Mouse (Mus musculus): ENCODE results near the gene Sult2b1.

DNA sequence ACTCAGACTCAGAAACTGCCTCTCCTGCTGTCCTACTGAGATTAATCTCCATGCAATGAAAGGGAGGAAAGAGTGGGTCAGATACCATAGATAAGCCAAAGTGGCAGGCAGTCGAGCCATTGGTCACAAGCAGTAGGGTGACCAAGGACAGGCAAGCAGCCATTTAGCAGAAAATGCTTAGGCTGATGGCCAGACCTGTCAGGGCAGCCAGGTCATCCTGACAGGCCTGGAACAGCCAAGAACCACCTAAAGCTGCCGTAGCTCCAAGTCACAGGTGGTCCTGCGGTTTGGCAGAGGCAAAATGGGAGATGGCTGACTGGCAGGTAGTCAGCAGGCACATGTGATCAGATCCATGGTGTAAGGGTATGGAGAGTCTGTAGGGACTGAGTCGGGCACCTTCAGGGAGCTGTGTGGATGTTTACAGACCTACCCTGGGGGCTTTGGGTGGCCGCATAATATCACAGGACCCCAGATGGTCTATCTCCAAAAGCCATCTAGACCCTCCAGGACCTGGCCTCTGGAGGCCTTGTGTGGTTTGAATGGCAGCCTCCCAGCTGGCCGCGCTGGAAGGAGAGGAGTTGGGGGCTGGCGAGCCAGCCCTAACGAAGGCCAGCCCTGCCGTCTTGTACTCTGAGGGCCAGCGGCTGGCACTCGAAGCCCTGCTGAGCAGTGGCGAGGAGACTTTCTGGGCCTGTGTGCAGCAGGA, 62.7 kb downstream of the Sult2b1 start:
- no peak for TF ChIP-seq CTCF (IDR thresholded peaks at IDR 0.05; ENCODE audit: borderline replicate concordance, extremely low read depth, insufficient read depth, insufficient read length)
- TF ChIP-seq POLR2A (IDR thresholded peaks at IDR 0.05; ENCODE audit: borderline replicate concordance, extremely low read depth, insufficient read depth, insufficient read length, poor library complexity, severe bottlenecking): no peak
